Mouse (Mus musculus) lung, embryonic 15.5 days (tissue): Measurements from ENCODE around the gene Trpm1. TPM values are rescaled to one million over a fixed set of nuclear protein-coding genes. Genes with fewer than 3 reads are reported as not detected.

Source experiments
- ATAC-seq: fragments of 200-750 bp; cut with Nextera tagmentation; 2 replicates; pipeline ENCODE4 v1.8.0; 2017; ENCODE audit warnings: moderate number of reproducible peaks, borderline replicate concordance; ENCODE audit not compliant: low FRiP score, low TSS enrichment; ENCODE audit errors: extremely low read depth
- H3K27ac ChIP-seq: fragments of 300-500 bp; sonication (generic); 2 replicates; pipeline ENCODE4 v1.5.1; 2015; ENCODE audit warnings: moderate library complexity, mild to moderate bottlenecking, inconsistent platforms
- H3K27me3 ChIP-seq: fragments of 300-500 bp; sonication (generic); 2 replicates; pipeline ENCODE4 v1.6.1; 2015; ENCODE audit warnings: inconsistent platforms
- H3K36me3 ChIP-seq: fragments of 300-500 bp; sonication (generic); 2 replicates; pipeline ENCODE4 v1.6.1; 2015; ENCODE audit warnings: inconsistent platforms
- H3K4me1 ChIP-seq: fragments of 300-500 bp; sonication (generic); 2 replicates; pipeline ENCODE4 v1.6.1; 2015; ENCODE audit warnings: inconsistent platforms
- H3K4me2 ChIP-seq: fragments of 300-500 bp; sonication (generic); 2 replicates; pipeline ENCODE4 v1.6.1; 2015; ENCODE audit warnings: inconsistent platforms, mild to moderate bottlenecking, moderate library complexity
- H3K4me3 ChIP-seq: fragments of 300-500 bp; sonication (generic); 2 replicates; pipeline ENCODE4 v1.5.1; 2015; ENCODE audit warnings: mild to moderate bottlenecking, inconsistent platforms
- H3K9ac ChIP-seq: fragments of 300-500 bp; sonication (generic); 2 replicates; pipeline ENCODE4 v1.6.1; 2015; ENCODE audit warnings: inconsistent platforms
- H3K9me3 ChIP-seq: fragments of 300-500 bp; sonication (generic); 2 replicates; pipeline ENCODE4 v1.6.1; 2016; ENCODE audit warnings: inconsistent platforms
- WGBS: fragments of 180-500 bp; shearing (Covaris S2); methylation state at CpG from one replicate; pipeline ENCODE4 v1.1.7; 2015; 5-methylcytosine and 5-hydroxymethylcytosine counted together
- polyA plus RNA-seq: library from polyadenylated mRNA; unstranded; fragments of >200 nt; fragmentation: Nextera tagmentation; extraction: Ambion mirVana; gene quantifications from 2 replicates; pipeline ENCODE4 v1.2.1, GENCODE M21; 2015

Gene Trpm1
- polyA plus RNA-seq, 1 experiment from 2014 or later: not detected

DNA sequence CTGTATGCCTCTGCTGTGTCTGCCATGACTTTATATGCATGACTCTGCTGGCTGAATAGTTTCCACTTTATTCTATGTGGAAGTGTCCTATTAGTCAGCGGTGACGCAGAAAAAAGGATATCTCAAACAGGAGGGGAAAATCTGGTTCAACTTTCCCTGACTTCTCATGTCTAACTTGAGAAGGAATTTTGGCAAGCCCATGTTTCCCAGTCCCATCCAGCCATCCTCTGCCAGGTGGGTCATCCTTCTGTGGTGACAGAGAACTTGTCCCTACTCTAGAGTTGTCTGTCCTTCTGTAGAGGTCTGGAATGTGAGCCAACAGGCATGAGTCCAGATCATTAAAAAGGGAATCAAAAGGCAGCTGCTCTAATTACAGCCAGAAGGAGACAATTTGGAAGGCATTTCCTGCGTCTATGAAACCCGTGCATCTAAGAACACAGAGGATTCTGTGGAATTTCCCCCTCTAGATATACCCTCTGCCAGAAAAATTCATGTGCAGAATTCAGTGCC lies 86.2 kb downstream of the Trpm1 start:
- H3K9ac ChIP-seq: no peak overlapping the region
- no peak overlapping the region for H3K4me2 ChIP-seq
- H3K4me3 ChIP-seq: no peak overlapping the region
- no peaks in the 10 kb centered on the region for H3K27me3 ChIP-seq
- no peak overlapping the region for H3K27ac ChIP-seq
- no peaks in the 10 kb centered on the region for H3K36me3 ChIP-seq
- H3K9me3 ChIP-seq: no peaks in the 10 kb centered on the region
- ATAC-seq: no peak
- 66% methylated on average over 4 of the region's 4 CpGs for WGBS
- no peaks in the 10 kb centered on the region for H3K4me1 ChIP-seq

GRCm38 (mm10) chr7:64242424-64242823 lies 88.8 kb downstream of the Trpm1 start:
- ATAC-seq: no peak
- H3K27me3 ChIP-seq: no peaks in the 10 kb centered on the region
- H3K36me3 ChIP-seq: no peaks in the 10 kb centered on the region
- 70% methylated on average over 4 of the region's 4 CpGs for WGBS
- H3K9me3 ChIP-seq: no peaks in the 10 kb centered on the region
- no peak overlapping the region for H3K9ac ChIP-seq
- no peaks in the 10 kb centered on the region for H3K4me1 ChIP-seq
- H3K27ac ChIP-seq: no peak overlapping the region
- H3K4me3 ChIP-seq: no peak overlapping the region
- H3K4me2 ChIP-seq: no peak overlapping the region

DNA sequence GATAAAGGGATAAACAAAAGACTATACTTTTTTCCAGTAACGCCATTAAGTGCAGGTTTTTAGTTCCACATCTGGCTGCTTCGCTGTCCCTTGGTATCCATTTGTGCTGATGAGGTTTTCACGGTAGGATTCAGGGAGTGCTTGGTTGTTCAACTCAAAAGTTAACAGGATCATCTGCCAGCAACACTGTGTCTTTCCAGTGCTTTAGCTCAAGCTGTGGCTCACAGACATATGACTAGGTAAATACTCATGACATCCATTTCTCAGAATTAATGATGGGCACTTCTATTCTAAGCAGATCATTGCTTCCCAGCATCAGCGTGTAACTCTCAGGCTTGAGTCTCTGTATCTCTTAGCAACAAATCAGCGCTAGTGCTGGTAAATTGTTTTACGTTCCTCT lies 90.7 kb downstream of the Trpm1 start:
- no peak overlapping the region for H3K4me2 ChIP-seq
- no peaks in the 10 kb centered on the region for H3K27me3 ChIP-seq
- no peak overlapping the region for H3K4me3 ChIP-seq
- no peaks in the 10 kb centered on the region for H3K36me3 ChIP-seq
- no peaks in the 10 kb centered on the region for H3K4me1 ChIP-seq
- 83% methylated on average over 6 of the region's 6 CpGs for WGBS
- ATAC-seq: no peak
- no peak overlapping the region for H3K9ac ChIP-seq
- no peak overlapping the region for H3K27ac ChIP-seq
- no peaks in the 10 kb centered on the region for H3K9me3 ChIP-seq

- Histone ChIP-seq H3K4me2 (no peak overlapping the region), H3K4me1 (no peaks in the 10 kb centered on the region), H3K9ac (no peak overlapping the region), H3K27me3 (no peaks in the 10 kb centered on the region), H3K36me3 (no peaks in the 10 kb centered on the region), H3K27ac (no peak overlapping the region), H3K4me3 (no peak overlapping the region), H3K9me3 (no peaks in the 10 kb centered on the region)
- WGBS: 64% methylated on average over 4 of the region's 4 CpGs
- ATAC-seq: no peak
These were observed 93.1 kb downstream of the Trpm1 start for GRCm38 (mm10) chr7:64246713-64247112.

DNA sequence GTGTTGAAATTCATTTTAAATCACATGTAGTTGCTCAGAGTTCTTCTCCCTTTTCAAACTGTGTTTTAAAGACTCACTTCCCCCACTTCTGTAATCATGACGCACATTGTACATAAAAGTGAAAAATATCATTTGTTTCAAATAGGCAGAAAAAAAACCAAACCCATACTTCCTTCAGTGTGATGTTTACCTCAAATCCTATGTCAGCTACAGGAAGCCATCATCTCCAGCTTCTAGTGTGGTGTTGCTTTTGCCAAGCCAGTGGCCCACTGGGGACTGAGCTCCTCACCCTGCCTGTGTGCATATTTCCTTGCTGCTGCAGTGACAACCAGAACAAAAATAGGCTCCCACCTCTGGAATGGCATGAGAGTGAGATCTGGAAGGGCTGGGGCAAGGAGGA lies 94.7 kb downstream of the Trpm1 start:
- no peaks in the 10 kb centered on the region for H3K27me3 ChIP-seq
- H3K9me3 ChIP-seq: no peaks in the 10 kb centered on the region
- no peak overlapping the region for H3K4me2 ChIP-seq
- H3K27ac ChIP-seq: no peak overlapping the region
- H3K4me3 ChIP-seq: no peak overlapping the region
- H3K36me3 ChIP-seq: no peaks in the 10 kb centered on the region
- WGBS: 64% methylated on average over 1 of the region's 1 CpGs
- H3K4me1 ChIP-seq: no peaks in the 10 kb centered on the region
- ATAC-seq: no peak
- H3K9ac ChIP-seq: no peak overlapping the region

DNA sequence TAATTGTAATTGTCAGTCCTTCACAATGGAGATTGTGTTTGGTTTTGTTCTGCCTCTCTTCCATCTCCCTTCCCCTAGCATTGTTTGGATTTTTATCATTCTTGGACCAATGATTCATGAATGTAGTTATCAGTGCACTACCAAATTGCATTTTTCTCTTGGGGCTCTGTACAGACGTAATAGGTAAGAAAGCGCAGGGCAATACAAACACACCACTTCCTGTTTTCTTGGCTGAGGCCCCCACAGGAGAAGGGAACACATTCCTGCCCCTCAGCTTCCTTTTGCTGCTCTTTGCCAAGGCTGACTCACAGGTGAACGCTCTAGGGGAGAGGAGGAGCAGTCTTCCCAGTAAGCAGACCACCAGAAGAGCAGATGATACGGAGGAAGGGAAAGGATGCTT lies 96.1 kb downstream of the Trpm1 start:
- 29% methylated on average over 4 of the region's 4 CpGs for WGBS
- no peak for ATAC-seq

DNA sequence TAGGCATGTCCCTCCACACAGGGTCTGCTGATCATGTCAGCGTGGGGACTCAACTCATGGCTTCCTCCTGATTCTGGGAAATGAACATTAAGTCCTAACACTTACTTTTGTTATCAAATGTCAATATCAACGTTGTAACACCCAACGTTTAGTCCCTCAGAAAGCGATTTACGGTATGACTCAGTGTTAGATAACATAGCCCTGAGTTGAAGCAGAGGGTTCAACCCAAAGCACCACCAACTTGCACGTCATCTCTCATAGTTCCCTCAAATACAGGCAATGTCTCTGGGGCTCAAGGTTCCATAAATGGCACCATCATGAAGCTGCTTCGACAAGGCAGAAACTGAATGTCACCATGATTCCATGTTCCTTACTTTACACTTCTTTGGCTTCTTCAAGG lies 96.8 kb downstream of the Trpm1 start:
- Histone ChIP-seq H3K27ac (no peak overlapping the region), H3K4me1 (no peaks in the 10 kb centered on the region), H3K9me3 (no peaks in the 10 kb centered on the region), H3K4me2 (no peak overlapping the region), H3K9ac (no peak overlapping the region), H3K27me3 (no peaks in the 10 kb centered on the region), H3K36me3 (no peaks in the 10 kb centered on the region), H3K4me3 (no peak overlapping the region)
- 78% methylated on average over 7 of the region's 7 CpGs for WGBS
- ATAC-seq: no peak

More for the DNA sequence above, 96.1 kb downstream of the Trpm1 start:
- no peaks in the 10 kb centered on the region for H3K9me3 ChIP-seq
- H3K9ac ChIP-seq: no peak overlapping the region
- H3K4me2 ChIP-seq: no peak overlapping the region
- no peak overlapping the region for H3K27ac ChIP-seq
- H3K4me3 ChIP-seq: no peak overlapping the region
- no peaks in the 10 kb centered on the region for H3K36me3 ChIP-seq
- H3K4me1 ChIP-seq: no peaks in the 10 kb centered on the region
- H3K27me3 ChIP-seq: no peaks in the 10 kb centered on the region

DNA sequence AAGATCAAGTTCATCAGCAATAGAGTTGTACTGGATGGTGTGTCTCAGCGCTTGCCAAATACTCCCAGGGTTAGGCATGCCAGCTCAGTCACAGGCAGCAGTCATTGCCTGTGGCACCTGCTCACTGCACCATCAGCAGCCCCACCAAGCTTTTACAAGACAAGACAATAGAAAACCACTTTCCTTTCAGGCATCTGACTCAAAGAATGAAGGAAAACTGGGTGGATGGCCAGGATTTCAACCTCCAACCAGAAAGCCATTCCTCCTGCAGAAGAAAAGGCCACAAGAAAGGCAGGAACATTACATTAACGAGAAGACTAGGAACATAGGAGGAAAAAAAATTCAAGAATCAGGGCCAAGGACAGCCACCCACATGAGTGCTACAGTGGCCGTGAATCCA lies 100.1 kb downstream of the Trpm1 start:
- no peak for ATAC-seq
- no peak overlapping the region for H3K4me2 ChIP-seq
- 82% methylated on average over 3 of the region's 3 CpGs for WGBS
- H3K27ac ChIP-seq: no peak overlapping the region
- no peaks in the 10 kb centered on the region for H3K27me3 ChIP-seq
- H3K4me1 ChIP-seq: no peaks in the 10 kb centered on the region
- H3K9me3 ChIP-seq: no peaks in the 10 kb centered on the region
- no peaks in the 10 kb centered on the region for H3K36me3 ChIP-seq
- H3K9ac ChIP-seq: no peak overlapping the region
- H3K4me3 ChIP-seq: no peak overlapping the region

- ATAC-seq: no peak
- Histone ChIP-seq H3K27ac (no peak overlapping the region), H3K36me3 (no peaks in the 10 kb centered on the region), H3K4me3 (no peak overlapping the region), H3K4me2 (no peak overlapping the region), H3K27me3 (peaks cover 27% of the 10 kb centered on the region), H3K4me1 (no peaks in the 10 kb centered on the region), H3K9ac (no peak overlapping the region), H3K9me3 (no peaks in the 10 kb centered on the region)
- WGBS: 75% methylated on average over 13 of the region's 13 CpGs
These were observed 112.1 kb downstream of the Trpm1 start for GRCm38 (mm10) chr7:64265502-64266279.

- no peak overlapping the region for H3K4me3 ChIP-seq
- H3K9me3 ChIP-seq: no peaks in the 10 kb centered on the region
- no peak overlapping the region for H3K27ac ChIP-seq
- no peaks in the 10 kb centered on the region for H3K4me1 ChIP-seq
- H3K4me2 ChIP-seq: no peak overlapping the region
- no peak overlapping the region for H3K9ac ChIP-seq
- 72% methylated on average over 4 of the region's 4 CpGs for WGBS
- peaks cover 27% of the 10 kb centered on the region for H3K27me3 ChIP-seq
- H3K36me3 ChIP-seq: no peaks in the 10 kb centered on the region
- no peak for ATAC-seq
These were observed 113.0 kb downstream of the Trpm1 start for GRCm38 (mm10) chr7:64266587-64266986.

DNA sequence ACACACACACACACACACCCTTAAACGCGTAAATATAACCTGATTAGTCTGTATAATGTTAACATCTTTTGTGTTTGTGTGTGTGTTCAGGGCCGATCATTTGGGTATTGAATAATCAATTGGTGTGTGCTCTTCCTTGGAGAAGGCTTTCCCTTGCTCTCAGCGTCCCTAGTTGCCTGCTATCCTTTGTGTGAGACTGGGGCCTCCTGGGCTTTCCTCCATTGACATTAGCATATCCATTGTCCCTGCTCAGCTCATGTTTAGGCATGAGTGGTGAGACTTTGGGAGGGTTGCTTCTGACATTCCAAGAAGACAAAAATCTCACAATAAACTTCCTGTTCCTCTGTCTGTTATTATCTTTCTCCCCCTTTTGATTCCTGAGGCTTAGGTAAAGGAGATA lies 118.3 kb downstream of the Trpm1 start:
- WGBS: 46% methylated on average over 4 of the region's 4 CpGs
- Histone ChIP-seq H3K36me3 (no peaks in the 10 kb centered on the region), H3K9ac (no peak overlapping the region), H3K27ac (no peak overlapping the region), H3K4me2 (no peak overlapping the region), H3K4me3 (no peak overlapping the region), H3K9me3 (no peaks in the 10 kb centered on the region), H3K27me3 (peaks cover 26% of the 10 kb centered on the region), H3K4me1 (no peaks in the 10 kb centered on the region)
- ATAC-seq: no peak

GRCm38 (mm10) chr7:64275518-64275917 lies 121.9 kb downstream of the Trpm1 start:
- Histone ChIP-seq H3K9me3 (no peaks in the 10 kb centered on the region), H3K9ac (no peak overlapping the region), H3K27me3 (no peaks in the 10 kb centered on the region), H3K27ac (no peak overlapping the region), H3K4me2 (no peak overlapping the region), H3K4me1 (no peaks in the 10 kb centered on the region), H3K4me3 (no peak overlapping the region), H3K36me3 (no peaks in the 10 kb centered on the region)
- no peak for ATAC-seq
- 75% methylated on average over 4 of the region's 4 CpGs for WGBS
